Mouse (Mus musculus) midbrain, postnatal 0 days (tissue): ENCODE data around the gene Tmem213. TPM values are rescaled to one million over a fixed set of nuclear protein-coding genes. Genes with fewer than 3 reads are reported as not detected.

Source experiments
- ATAC-seq: fragments of 200-750 bp; cut with Nextera tagmentation; 2 replicates; pipeline ENCODE4 v1.8.0; 2017; ENCODE audit warnings: moderate number of reproducible peaks, mild to moderate bottlenecking, moderate TSS enrichment, moderate library complexity; ENCODE audit not compliant: low FRiP score
- DNase-seq: peaks from one replicate; pipeline ENCODE4 v3.0.0-alpha.2; 2015; ENCODE audit warnings: low spot score
- H3K27ac ChIP-seq: fragments of 300-500 bp; sonication (generic); 2 replicates; pipeline ENCODE4 v1.5.1; 2014; ENCODE audit warnings: low read depth, mild to moderate bottlenecking, low read length, mixed read lengths
- H3K27me3 ChIP-seq: fragments of 300-500 bp; sonication (generic); 2 replicates; pipeline ENCODE4 v1.6.1; 2014; ENCODE audit warnings: low read length, control low read depth, mixed read lengths; ENCODE audit not compliant: insufficient read depth
- H3K36me3 ChIP-seq: fragments of 300-500 bp; sonication (generic); 2 replicates; pipeline ENCODE4 v1.6.1; 2014; ENCODE audit warnings: low read length, control low read depth, mixed read lengths; ENCODE audit not compliant: insufficient read depth
- H3K4me1 ChIP-seq: fragments of 300-500 bp; sonication (generic); 2 replicates; pipeline ENCODE4 v1.6.1; 2014; ENCODE audit warnings: mild to moderate bottlenecking, control low read depth, antibody characterized with exemption, low read length, mixed read lengths; ENCODE audit not compliant: insufficient read depth
- H3K4me2 ChIP-seq: fragments of 300-500 bp; sonication (generic); 2 replicates; pipeline ENCODE4 v1.6.1; 2014; ENCODE audit warnings: low read depth, mild to moderate bottlenecking, low read length, mixed read lengths; ENCODE audit not compliant: poor library complexity, severe bottlenecking
- H3K4me3 ChIP-seq: fragments of 300-500 bp; sonication (generic); 2 replicates; pipeline ENCODE4 v1.5.1; 2014; ENCODE audit warnings: low read depth, mild to moderate bottlenecking, low read length, moderate library complexity
- H3K9ac ChIP-seq: fragments of 300-500 bp; sonication (generic); replicated peaks from 2 replicates; pipeline ENCODE4 v1.6.1; 2014; ENCODE audit warnings: mild to moderate bottlenecking, low read length, moderate library complexity, mixed read lengths; ENCODE audit not compliant: poor library complexity, severe bottlenecking
- H3K9me3 ChIP-seq: fragments of 300-500 bp; sonication (generic); 2 replicates; pipeline ENCODE4 v1.6.1; 2016; ENCODE audit warnings: low read length, control low read depth
- CTCF ChIP-seq: IDR thresholded peaks from 2 replicates; pipeline ENCODE4 v1.5.1; 2016; ENCODE audit warnings: antibody characterized with exemption, mild to moderate bottlenecking
- WGBS: fragments of 180-500 bp; shearing (Covaris S2); extraction: QIAGEN DNeasy Blood & Tissue Kit; methylation state at CpG from one replicate; pipeline ENCODE4 v1.1.7; 2014; 5-methylcytosine and 5-hydroxymethylcytosine counted together
- polyA plus RNA-seq: library from polyadenylated mRNA; unstranded; fragments of >200 nt; fragmentation: Nextera tagmentation; extraction: Ambion mirVana; gene quantifications from 2 replicates; pipeline ENCODE4 v1.2.1, GENCODE M21; 2015
- total RNA-seq: library from RNA; depleted of rRNA; stranded (reverse); fragments of >200 nt; gene quantifications from 2 replicates; pipeline ENCODE4 v1.2.3, GENCODE M21; 2014

The Tmem213 gene
- total and polyA plus RNA-seq, 2 experiments from 2014 or later, result 0.26 TPM; not detected in 1

GRCm38 (mm10) chr6:38092539-38092938 is 16.5 kb upstream of the Tmem213 start:
- no peak for TF ChIP-seq CTCF
- Histone ChIP-seq H3K9ac (no peak overlapping the region), H3K4me3 (no peak overlapping the region), H3K36me3 (no peaks in the 10 kb centered on the region), H3K27me3 (no peaks in the 10 kb centered on the region), H3K4me2 (no peak overlapping the region), H3K9me3 (no peaks in the 10 kb centered on the region), H3K4me1 (no peaks in the 10 kb centered on the region), H3K27ac (no peak overlapping the region)
- DNase-seq (no peak), ATAC-seq (no peak)
- 95% methylated on average over 8 of the region's 8 CpGs for WGBS

GRCm38 (mm10) chr6:38094701-38095100 is 14.4 kb upstream of the Tmem213 start:
- DNase-seq, result no peak
- no peak overlapping the region for H3K4me3 ChIP-seq
- no peak overlapping the region for H3K4me2 ChIP-seq
- H3K9me3 ChIP-seq, result no peaks in the 10 kb centered on the region
- 90% methylated on average over 10 of the region's 10 CpGs for WGBS
- H3K9ac ChIP-seq, result no peak overlapping the region
- no peak overlapping the region for H3K27ac ChIP-seq
- H3K4me1 ChIP-seq, result no peaks in the 10 kb centered on the region
- H3K36me3 ChIP-seq, result no peaks in the 10 kb centered on the region
- H3K27me3 ChIP-seq, result no peaks in the 10 kb centered on the region
- no peak for TF ChIP-seq CTCF
- ATAC-seq, result no peak

- no peak overlapping the region for H3K27ac ChIP-seq
- no peaks in the 10 kb centered on the region for H3K9me3 ChIP-seq
- no peak overlapping the region for H3K9ac ChIP-seq
- no peak for TF ChIP-seq CTCF
- DNase-seq, result no peak
- H3K4me2 ChIP-seq, result no peak overlapping the region
- no peaks in the 10 kb centered on the region for H3K4me1 ChIP-seq
- ATAC-seq, result no peak
- no peaks in the 10 kb centered on the region for H3K36me3 ChIP-seq
- WGBS, result 73% methylated on average over 5 of the region's 5 CpGs
- H3K27me3 ChIP-seq, result no peaks in the 10 kb centered on the region
- no peak overlapping the region for H3K4me3 ChIP-seq
Observed at GRCm38 (mm10) chr6:38096961-38097370, 12.1 kb upstream of the Tmem213 start.

GRCm38 (mm10) chr6:38102216-38102795 is 6.7 kb upstream of the Tmem213 start:
- no peak for ATAC-seq
- no peak overlapping the region for H3K4me3 ChIP-seq
- no peak for DNase-seq
- no peaks in the 10 kb centered on the region for H3K27me3 ChIP-seq
- 89% methylated on average over 7 of the region's 7 CpGs for WGBS
- H3K36me3 ChIP-seq, result no peaks in the 10 kb centered on the region
- H3K4me2 ChIP-seq, result no peak overlapping the region
- no peaks in the 10 kb centered on the region for H3K4me1 ChIP-seq
- no peaks in the 10 kb centered on the region for H3K9me3 ChIP-seq
- H3K27ac ChIP-seq, result no peak overlapping the region
- H3K9ac ChIP-seq, result no peak overlapping the region
- no peak for TF ChIP-seq CTCF

- Histone ChIP-seq H3K27ac (no peak overlapping the region), H3K36me3 (no peaks in the 10 kb centered on the region), H3K9ac (no peak overlapping the region), H3K4me2 (no peak overlapping the region), H3K9me3 (no peaks in the 10 kb centered on the region), H3K4me1 (no peaks in the 10 kb centered on the region), H3K27me3 (no peaks in the 10 kb centered on the region), H3K4me3 (no peak overlapping the region)
- ATAC-seq (no peak), DNase-seq (no peak)
- TF ChIP-seq CTCF, result no peak
- 55% methylated on average over 6 of the region's 6 CpGs for WGBS
Observed at GRCm38 (mm10) chr6:38103775-38104174, 5.3 kb upstream of the Tmem213 start.

- 87% methylated on average over 9 of the region's 9 CpGs for WGBS
- H3K9ac ChIP-seq, result no peak overlapping the region
- no peak overlapping the region for H3K4me3 ChIP-seq
Observed at GRCm38 (mm10) chr6:38105924-38106323, 3.1 kb upstream of the Tmem213 start.

More at GRCm38 (mm10) chr6:38105924-38106323, 3.1 kb upstream of the Tmem213 start:
- Histone ChIP-seq H3K27ac (no peak overlapping the region), H3K4me1 (no peaks in the 10 kb centered on the region), H3K9me3 (no peaks in the 10 kb centered on the region), H3K4me2 (no peak overlapping the region), H3K36me3 (no peaks in the 10 kb centered on the region), H3K27me3 (no peaks in the 10 kb centered on the region)
- DNase-seq, result no peak
- TF ChIP-seq CTCF, result no peak
- ATAC-seq, result no peak
